Mouse (Mus musculus) midbrain, postnatal 0 days (tissue): Measurements from ENCODE around the gene Ptpn3. TPM values are rescaled to one million over a fixed set of nuclear protein-coding genes. Genes with fewer than 3 reads are reported as not detected.

ENCODE experiments used
- ATAC-seq: fragments of 200-750 bp; cut with Nextera tagmentation; 2 replicates; pipeline ENCODE4 v1.8.0; 2017; ENCODE audit warnings: moderate number of reproducible peaks, mild to moderate bottlenecking, moderate TSS enrichment, moderate library complexity; ENCODE audit not compliant: low FRiP score
- DNase-seq: peaks from one replicate; pipeline ENCODE4 v3.0.0-alpha.2; 2015; ENCODE audit warnings: low spot score
- H3K27ac ChIP-seq: fragments of 300-500 bp; sonication (generic); 2 replicates; pipeline ENCODE4 v1.5.1; 2014; ENCODE audit warnings: low read depth, mild to moderate bottlenecking, low read length, mixed read lengths
- H3K27me3 ChIP-seq: fragments of 300-500 bp; sonication (generic); 2 replicates; pipeline ENCODE4 v1.6.1; 2014; ENCODE audit warnings: low read length, control low read depth, mixed read lengths; ENCODE audit not compliant: insufficient read depth
- H3K36me3 ChIP-seq: fragments of 300-500 bp; sonication (generic); 2 replicates; pipeline ENCODE4 v1.6.1; 2014; ENCODE audit warnings: low read length, control low read depth, mixed read lengths; ENCODE audit not compliant: insufficient read depth
- H3K4me1 ChIP-seq: fragments of 300-500 bp; sonication (generic); 2 replicates; pipeline ENCODE4 v1.6.1; 2014; ENCODE audit warnings: mild to moderate bottlenecking, control low read depth, antibody characterized with exemption, low read length, mixed read lengths; ENCODE audit not compliant: insufficient read depth
- H3K4me2 ChIP-seq: fragments of 300-500 bp; sonication (generic); 2 replicates; pipeline ENCODE4 v1.6.1; 2014; ENCODE audit warnings: low read depth, mild to moderate bottlenecking, low read length, mixed read lengths; ENCODE audit not compliant: poor library complexity, severe bottlenecking
- H3K4me3 ChIP-seq: fragments of 300-500 bp; sonication (generic); 2 replicates; pipeline ENCODE4 v1.5.1; 2014; ENCODE audit warnings: low read depth, mild to moderate bottlenecking, low read length, moderate library complexity
- H3K9ac ChIP-seq: fragments of 300-500 bp; sonication (generic); replicated peaks from 2 replicates; pipeline ENCODE4 v1.6.1; 2014; ENCODE audit warnings: mild to moderate bottlenecking, low read length, moderate library complexity, mixed read lengths; ENCODE audit not compliant: poor library complexity, severe bottlenecking
- H3K9me3 ChIP-seq: fragments of 300-500 bp; sonication (generic); 2 replicates; pipeline ENCODE4 v1.6.1; 2016; ENCODE audit warnings: low read length, control low read depth
- CTCF ChIP-seq: IDR thresholded peaks from 2 replicates; pipeline ENCODE4 v1.5.1; 2016; ENCODE audit warnings: antibody characterized with exemption, mild to moderate bottlenecking
- WGBS: fragments of 180-500 bp; shearing (Covaris S2); extraction: QIAGEN DNeasy Blood & Tissue Kit; methylation state at CpG from one replicate; pipeline ENCODE4 v1.1.7; 2014; 5-methylcytosine and 5-hydroxymethylcytosine counted together
- polyA plus RNA-seq: library from polyadenylated mRNA; unstranded; fragments of >200 nt; fragmentation: Nextera tagmentation; extraction: Ambion mirVana; gene quantifications from 2 replicates; pipeline ENCODE4 v1.2.1, GENCODE M21; 2015
- total RNA-seq: library from RNA; depleted of rRNA; stranded (reverse); fragments of >200 nt; gene quantifications from 2 replicates; pipeline ENCODE4 v1.2.3, GENCODE M21; 2014

The Ptpn3 gene
- total and polyA plus RNA-seq, 2 experiments from 2014 or later = 1.9 to 6.2 TPM

GRCm38 (mm10) chr4:57234348-57234747 is 67.3 kb downstream of the Ptpn3 start:
- ATAC-seq (peak; percentile 56), DNase-seq (no peak)
- 47% methylated on average over 7 of the region's 7 CpGs for WGBS
- no peaks in the 10 kb centered on the region for H3K9me3 ChIP-seq
- no peaks in the 10 kb centered on the region for H3K27me3 ChIP-seq
- no peak overlapping the region for H3K9ac ChIP-seq
- TF ChIP-seq CTCF = no peak
- H3K4me2 ChIP-seq = no peak overlapping the region
- no peak overlapping the region for H3K27ac ChIP-seq
- no peaks in the 10 kb centered on the region for H3K4me1 ChIP-seq
- H3K36me3 ChIP-seq = no peaks in the 10 kb centered on the region
- no peak overlapping the region for H3K4me3 ChIP-seq

GRCm38 (mm10) chr4:57232439-57232838 is 69.2 kb downstream of the Ptpn3 start:
- H3K4me3 ChIP-seq = no peak overlapping the region
- H3K9me3 ChIP-seq = no peaks in the 10 kb centered on the region
- no peak for DNase-seq
- WGBS = 89% methylated on average over 8 of the region's 8 CpGs
- H3K36me3 ChIP-seq = no peaks in the 10 kb centered on the region
- no peak overlapping the region for H3K4me2 ChIP-seq
- H3K27ac ChIP-seq = no peak overlapping the region
- H3K9ac ChIP-seq = no peak overlapping the region
- no peak for ATAC-seq
- no peak for TF ChIP-seq CTCF
- no peaks in the 10 kb centered on the region for H3K4me1 ChIP-seq
- H3K27me3 ChIP-seq = no peaks in the 10 kb centered on the region

DNA sequence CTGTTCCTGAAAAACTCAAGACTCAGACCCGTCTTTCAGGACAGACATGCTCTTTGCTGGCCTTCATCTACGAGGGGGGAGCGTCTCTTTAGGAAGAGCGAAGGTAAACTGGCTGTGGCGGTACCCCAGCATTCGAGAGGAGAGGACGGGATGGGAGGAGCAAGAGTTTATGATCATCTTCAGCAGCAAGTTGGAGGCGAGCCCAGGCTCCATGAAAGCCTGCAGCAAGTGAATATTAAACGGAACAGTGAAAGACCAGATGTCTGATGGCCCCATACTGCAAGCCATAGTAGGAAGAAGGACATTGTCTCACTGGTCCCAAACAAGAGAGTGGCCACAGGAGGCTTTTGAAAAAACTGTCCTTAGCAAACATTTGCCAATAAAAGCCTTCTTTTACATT is 70.3 kb downstream of the Ptpn3 start:
- H3K4me1 ChIP-seq = no peaks in the 10 kb centered on the region
- DNase-seq (peak; percentile 71), ATAC-seq (no peak)
- no peak overlapping the region for H3K27ac ChIP-seq
- H3K4me2 ChIP-seq = no peak overlapping the region
- no peaks in the 10 kb centered on the region for H3K36me3 ChIP-seq
- no peak overlapping the region for H3K4me3 ChIP-seq
- H3K27me3 ChIP-seq = no peaks in the 10 kb centered on the region
- H3K9me3 ChIP-seq = no peaks in the 10 kb centered on the region
- no peak overlapping the region for H3K9ac ChIP-seq
- no peak for TF ChIP-seq CTCF
- WGBS = 72% methylated on average over 9 of the region's 9 CpGs

DNA sequence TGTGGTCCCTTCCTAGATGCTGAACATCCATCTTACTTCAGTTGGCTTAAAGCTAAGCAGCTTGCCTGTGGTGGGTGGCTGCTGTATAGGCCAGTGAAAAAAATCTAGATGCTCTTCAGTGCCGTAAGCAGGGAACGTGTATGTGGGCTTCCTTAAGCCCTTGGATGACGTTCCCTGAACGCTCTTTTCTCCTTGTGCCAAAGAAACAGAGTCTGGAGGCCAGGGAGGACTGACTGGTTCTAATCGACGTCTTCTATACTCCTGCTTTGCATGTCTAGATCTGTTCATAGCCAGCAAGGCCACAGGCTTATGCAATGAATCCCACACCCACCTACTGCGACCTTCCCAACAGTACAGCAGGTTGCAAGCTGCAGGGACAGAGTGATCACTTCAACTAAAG is 71.3 kb downstream of the Ptpn3 start:
- no peak overlapping the region for H3K27ac ChIP-seq
- DNase-seq (no peak), ATAC-seq (no peak)
- TF ChIP-seq CTCF = no peak
- H3K27me3 ChIP-seq = no peaks in the 10 kb centered on the region
- H3K4me3 ChIP-seq = no peak overlapping the region
- no peaks in the 10 kb centered on the region for H3K36me3 ChIP-seq
- H3K9me3 ChIP-seq = no peaks in the 10 kb centered on the region
- no peaks in the 10 kb centered on the region for H3K4me1 ChIP-seq
- WGBS = 70% methylated on average over 7 of the region's 7 CpGs
- no peak overlapping the region for H3K4me2 ChIP-seq
- no peak overlapping the region for H3K9ac ChIP-seq

- peak overlapping the region; percentile 12; the same call in 1 of the 2 replicates for H3K4me2 ChIP-seq
- no peaks in the 10 kb centered on the region for H3K36me3 ChIP-seq
- TF ChIP-seq CTCF = no peak
- H3K27me3 ChIP-seq = no peaks in the 10 kb centered on the region
- no peaks in the 10 kb centered on the region for H3K9me3 ChIP-seq
- ATAC-seq = no peak
- peak; percentile 59 for DNase-seq
- H3K27ac ChIP-seq = no peak overlapping the region
- 44% methylated on average over 17 of the region's 18 CpGs for WGBS
- no peaks in the 10 kb centered on the region for H3K4me1 ChIP-seq
- no peak overlapping the region for H3K4me3 ChIP-seq
- no peak overlapping the region for H3K9ac ChIP-seq
Observed at GRCm38 (mm10) chr4:57228601-57229520, 72.8 kb downstream of the Ptpn3 start.

DNA sequence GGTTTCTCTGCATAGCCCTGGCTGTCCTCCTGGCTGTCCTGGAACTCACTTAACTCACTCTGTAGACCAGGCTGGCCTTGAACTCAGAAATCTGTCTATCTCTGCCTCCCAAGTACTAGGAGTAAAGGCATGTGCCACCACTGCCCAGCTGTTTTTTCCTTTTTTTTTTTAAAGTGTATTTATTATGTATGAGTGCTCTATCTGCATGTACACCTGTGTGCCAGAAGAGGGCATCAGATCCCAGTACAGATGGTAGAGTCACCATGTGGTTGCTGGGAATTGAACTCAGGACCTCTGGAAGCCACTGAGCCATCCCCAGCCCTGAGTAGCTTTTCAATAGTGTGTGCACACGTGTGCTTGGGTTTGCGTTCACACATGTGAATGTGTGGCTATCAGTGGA is 76.9 kb downstream of the Ptpn3 start:
- ATAC-seq (no peak), DNase-seq (no peak)
- Histone ChIP-seq H3K27ac (no peak overlapping the region), H3K9me3 (no peaks in the 10 kb centered on the region), H3K4me1 (no peaks in the 10 kb centered on the region), H3K4me2 (no peak overlapping the region), H3K27me3 (no peaks in the 10 kb centered on the region), H3K4me3 (no peak overlapping the region), H3K36me3 (no peaks in the 10 kb centered on the region), H3K9ac (no peak overlapping the region)
- TF ChIP-seq CTCF = peak; percentile 19; the same call in 1 of the 2 replicates
- 93% methylated on average over 2 of the region's 2 CpGs for WGBS
